Mouse (Mus musculus): ENCODE measurements around the gene Lsr.

GRCm38 (mm10) chr7:30965677-30966076 is 7.6 kb downstream of the Lsr start:
- TF ChIP-seq CTCF (IDR thresholded peaks at IDR 0.05) (no peak), EP300 (IDR thresholded peaks at IDR 0.05) (no peak)

Data from lung, postnatal 0 days (tissue).